Mouse (Mus musculus): ENCODE measurements around the gene Pten. TPM values are rescaled to one million over a fixed set of nuclear protein-coding genes. Genes with fewer than 3 reads are reported as not detected.

Gene Pten
- polyA plus RNA-seq (2014; fragmentation: Nextera tagmentation; extraction: Ambion mirVana) = 6.6 and 6.8 TPM in 2 replicates

DNA sequence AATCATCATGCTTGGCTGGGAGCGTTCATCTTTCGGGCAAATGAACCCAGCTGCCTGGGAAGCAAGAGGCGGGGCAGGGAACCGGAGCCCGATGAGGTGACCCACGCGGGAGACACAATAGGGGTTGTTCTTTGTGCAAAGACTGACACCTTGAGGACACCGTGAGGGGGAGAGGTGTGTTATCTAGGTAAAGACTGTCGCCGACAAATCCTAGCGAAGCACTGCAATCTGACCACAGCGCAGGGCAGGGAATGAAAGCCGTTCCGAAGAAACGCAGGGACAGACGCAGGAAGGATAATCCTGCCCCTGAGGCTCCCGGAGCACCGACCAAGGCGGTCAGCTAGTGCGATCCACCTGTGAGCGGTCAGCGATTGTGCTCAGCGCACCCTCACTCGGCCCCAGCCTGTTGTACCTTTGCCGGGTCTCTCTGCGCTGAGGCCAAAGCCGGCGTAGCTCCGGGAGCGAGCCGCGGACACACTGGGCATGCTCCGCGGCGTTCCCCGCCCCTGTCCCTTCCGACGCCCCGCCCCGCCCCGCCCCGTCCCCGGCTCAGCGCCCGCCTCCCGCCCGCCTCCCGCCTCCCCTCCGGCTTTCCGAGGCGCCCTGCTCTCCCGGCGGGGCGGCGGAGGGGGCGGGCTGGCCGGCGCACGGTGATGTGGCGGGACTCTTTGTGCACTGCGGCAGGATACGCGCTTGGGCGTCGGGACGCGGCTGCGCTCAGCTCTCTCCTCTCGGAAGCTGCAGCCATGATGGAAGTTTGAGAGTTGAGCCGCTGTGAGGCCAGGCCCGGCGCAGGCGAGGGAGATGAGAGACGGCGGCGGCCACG lies at the start of gene Pten:
TSS of gene Pten (plus strand) at position 598 of the 826 bp plus-strand sequence.
- Histone ChIP-seq H3K9ac (ENCODE audit: low read depth, low read length) (peak within 1 kb of the TSS; percentile 97), H3K36me3 (ENCODE audit: control insufficient read depth, insufficient read depth, low read length) (no peaks in the 10 kb centered on the region), H3K4me3 (ENCODE audit: low read depth, low read length) (peak within 1 kb of the TSS; percentile 97), H3K27ac (ENCODE audit: low read depth, low read length) (peak within 1 kb of the TSS; percentile 98), H3K4me2 (peak within 1 kb of the TSS; percentile 95), H3K4me1 (replicated peaks; ENCODE audit: control insufficient read depth, insufficient read depth, low read length) (peaks cover 20% of the 10 kb centered on the region), H3K9me3 (ENCODE audit: control insufficient read depth, low read length) (no peaks in the 10 kb centered on the region), H3K27me3 (replicated peaks; ENCODE audit: control insufficient read depth, insufficient read depth, low read length) (no peaks in the 10 kb centered on the region)
- DNase-seq (ENCODE audit: low spot score) (peak; percentile 97), ATAC-seq (replicated peaks; ENCODE audit: low FRiP score) (peak; percentile 84)
- WGBS = under 1% methylated on average over 66 of the region's 77 CpGs

DNA sequence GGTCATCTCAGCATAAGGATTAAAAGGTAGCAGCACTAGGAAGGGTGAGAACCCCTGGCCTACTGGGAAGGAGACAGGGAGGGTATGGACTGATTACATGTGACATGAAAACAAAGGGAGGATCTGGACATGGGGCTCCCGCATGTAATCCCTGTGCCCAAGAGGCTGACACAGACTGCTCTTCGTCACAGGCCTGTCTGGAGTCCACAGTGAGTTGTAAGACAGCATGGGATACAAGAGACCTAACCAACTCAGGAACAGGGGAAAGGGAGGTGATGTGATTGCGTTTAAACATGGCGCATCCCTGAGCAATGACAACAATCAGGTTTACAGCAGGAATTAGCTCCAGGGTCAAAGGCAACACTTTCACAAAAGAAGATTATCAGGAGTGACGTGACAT lies 48.3 kb upstream of the Pten start:
- H3K9me3 ChIP-seq (ENCODE audit: control insufficient read depth, low read length) = no peaks in the 10 kb centered on the region
- ATAC-seq (replicated peaks; ENCODE audit: low FRiP score) = no peak

DNA sequence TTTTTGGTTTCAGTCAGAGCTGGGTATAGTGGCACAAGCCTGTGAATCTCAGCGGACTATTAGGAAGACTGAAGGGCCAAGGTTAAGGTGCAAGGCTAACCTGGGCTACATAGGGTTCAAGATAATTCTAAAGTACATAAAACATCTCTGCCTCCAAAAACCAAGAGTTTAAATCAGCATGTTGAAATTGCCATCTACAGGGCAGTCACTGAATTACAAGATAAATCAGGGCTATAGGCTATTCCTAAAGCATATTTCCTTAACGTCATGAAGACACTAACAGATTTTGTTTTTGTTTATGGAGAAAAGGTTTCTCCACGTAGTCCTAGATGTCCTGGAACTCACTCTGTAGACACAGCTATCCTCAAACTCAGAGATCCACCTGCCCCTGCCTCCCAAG lies 47.0 kb upstream of the Pten start:
- WGBS = 65% methylated on average over 3 of the region's 3 CpGs
- H3K27me3 ChIP-seq (replicated peaks; ENCODE audit: control insufficient read depth, insufficient read depth, low read length) = no peaks in the 10 kb centered on the region
- no peak overlapping the region for H3K4me3 ChIP-seq (ENCODE audit: low read depth, low read length)
- H3K27ac ChIP-seq (ENCODE audit: low read depth, low read length) = no peak overlapping the region
- DNase-seq (ENCODE audit: low spot score) = no peak
- no peak overlapping the region for H3K9ac ChIP-seq (ENCODE audit: low read depth, low read length)
- H3K4me1 ChIP-seq (replicated peaks; ENCODE audit: control insufficient read depth, insufficient read depth, low read length) = peaks cover 14% of the 10 kb centered on the region
- ATAC-seq (replicated peaks; ENCODE audit: low FRiP score) = no peak
- no peak overlapping the region; the same call in 1 of the 2 replicates for H3K4me2 ChIP-seq
- H3K9me3 ChIP-seq (ENCODE audit: control insufficient read depth, low read length) = no peaks in the 10 kb centered on the region
- H3K36me3 ChIP-seq (ENCODE audit: control insufficient read depth, insufficient read depth, low read length) = peaks cover 4% of the 10 kb centered on the region; the same call in 1 of the 2 replicates

More for the DNA sequence above, 48.3 kb upstream of the Pten start:
- Histone ChIP-seq H3K4me2 (no peak overlapping the region), H3K4me1 (replicated peaks; ENCODE audit: control insufficient read depth, insufficient read depth, low read length) (peaks cover 12% of the 10 kb centered on the region), H3K4me3 (ENCODE audit: low read depth, low read length) (no peak overlapping the region), H3K36me3 (ENCODE audit: control insufficient read depth, insufficient read depth, low read length) (peaks cover 12% of the 10 kb centered on the region), H3K9ac (ENCODE audit: low read depth, low read length) (no peak overlapping the region), H3K27me3 (replicated peaks; ENCODE audit: control insufficient read depth, insufficient read depth, low read length) (no peaks in the 10 kb centered on the region), H3K27ac (ENCODE audit: low read depth, low read length) (no peak overlapping the region)
- WGBS = 90% methylated on average over 5 of the region's 5 CpGs
- DNase-seq (ENCODE audit: low spot score) = no peak

DNA sequence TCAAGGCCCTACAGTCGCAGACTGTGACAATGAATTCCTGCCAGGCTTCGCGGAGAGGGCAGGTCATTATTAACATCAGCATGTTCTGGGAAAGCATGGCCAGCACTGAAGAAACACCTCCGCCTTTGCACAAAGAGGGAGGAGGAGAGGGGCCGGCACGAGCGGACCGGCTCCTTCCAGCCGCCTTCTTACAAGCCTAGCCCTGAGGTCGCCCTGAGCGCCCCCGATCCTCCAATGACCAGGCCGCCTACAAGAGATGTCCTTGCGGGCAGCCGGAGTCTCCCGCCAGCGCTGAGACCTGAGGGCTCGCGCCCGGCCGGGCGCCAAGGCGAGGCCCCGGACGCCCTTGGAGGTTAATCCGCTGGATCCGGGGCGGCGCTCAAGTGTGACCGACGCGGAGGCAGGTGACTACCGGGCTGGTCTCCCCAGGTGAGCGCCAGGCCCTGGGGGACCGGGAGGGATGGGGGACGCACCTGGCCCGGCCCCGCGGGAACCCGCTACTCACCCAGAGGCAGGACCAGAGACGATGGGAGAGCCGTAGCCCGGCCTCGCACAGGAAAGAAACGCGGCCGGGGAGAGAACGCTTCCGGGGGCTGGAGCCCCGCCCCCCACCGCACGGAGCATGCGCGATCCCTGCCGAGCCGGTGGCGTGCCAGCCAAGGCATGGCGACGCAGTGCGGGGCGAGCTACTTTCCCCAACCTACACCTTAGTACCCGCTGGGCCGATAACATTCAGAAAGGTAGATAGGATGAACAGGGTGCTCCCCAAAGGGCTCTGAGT lies 45.3 kb upstream of the Pten start:
- H3K36me3 ChIP-seq (ENCODE audit: control insufficient read depth, insufficient read depth, low read length) = no peaks in the 10 kb centered on the region
- peaks cover 14% of the 10 kb centered on the region for H3K4me1 ChIP-seq (replicated peaks; ENCODE audit: control insufficient read depth, insufficient read depth, low read length)
- peak overlapping the region; percentile 86 for H3K9ac ChIP-seq (ENCODE audit: low read depth, low read length)
- H3K27me3 ChIP-seq (replicated peaks; ENCODE audit: control insufficient read depth, insufficient read depth, low read length) = no peaks in the 10 kb centered on the region
- WGBS = under 1% methylated on average over 62 of the region's 63 CpGs
- ATAC-seq (replicated peaks; ENCODE audit: low FRiP score) (peak; percentile 95), DNase-seq (ENCODE audit: low spot score) (peak; percentile 95)
- H3K4me3 ChIP-seq (ENCODE audit: low read depth, low read length) = peak overlapping the region; percentile 93
- peak overlapping the region; percentile 86 for H3K27ac ChIP-seq (ENCODE audit: low read depth, low read length)
- peak overlapping the region; percentile 91 for H3K4me2 ChIP-seq
- H3K9me3 ChIP-seq (ENCODE audit: control insufficient read depth, low read length) = no peaks in the 10 kb centered on the region

DNA sequence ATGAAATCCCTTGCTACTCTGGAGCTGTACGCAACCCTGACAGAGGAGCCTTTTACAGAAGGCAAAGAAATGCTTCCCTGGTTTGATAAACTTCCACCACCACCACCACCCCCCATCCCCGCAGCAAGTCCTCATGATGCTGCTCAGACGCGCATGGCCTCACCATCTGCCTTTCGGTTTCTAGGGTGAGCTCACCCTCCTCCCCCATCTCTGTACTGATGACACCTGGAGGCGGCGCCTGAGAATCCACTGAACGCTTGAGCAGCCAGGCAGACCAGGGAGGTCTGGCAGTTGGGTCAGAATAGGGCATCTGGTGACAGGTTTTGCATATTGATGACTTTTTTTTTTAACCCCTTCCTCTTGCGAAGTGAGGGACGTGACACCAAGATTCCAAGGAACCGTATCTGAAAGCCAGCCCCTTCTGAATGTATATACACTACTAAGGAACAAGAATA lies 44.7 kb upstream of the Pten start:
- H3K4me2 ChIP-seq = peak overlapping the region; percentile 91
- peak overlapping the region; percentile 93 for H3K4me3 ChIP-seq (ENCODE audit: low read depth, low read length)
- H3K4me1 ChIP-seq (replicated peaks; ENCODE audit: control insufficient read depth, insufficient read depth, low read length) = peaks cover 14% of the 10 kb centered on the region
- ATAC-seq (replicated peaks; ENCODE audit: low FRiP score) (peak; percentile 83), DNase-seq (ENCODE audit: low spot score) (no peak)
- no peaks in the 10 kb centered on the region for H3K27me3 ChIP-seq (replicated peaks; ENCODE audit: control insufficient read depth, insufficient read depth, low read length)
- H3K27ac ChIP-seq (ENCODE audit: low read depth, low read length) = peak overlapping the region; percentile 86
- H3K36me3 ChIP-seq (ENCODE audit: control insufficient read depth, insufficient read depth, low read length) = no peaks in the 10 kb centered on the region
- WGBS = 2% methylated on average over 11 of the region's 11 CpGs
- no peaks in the 10 kb centered on the region for H3K9me3 ChIP-seq (ENCODE audit: control insufficient read depth, low read length)
- peak overlapping the region; percentile 86 for H3K9ac ChIP-seq (ENCODE audit: low read depth, low read length)

DNA sequence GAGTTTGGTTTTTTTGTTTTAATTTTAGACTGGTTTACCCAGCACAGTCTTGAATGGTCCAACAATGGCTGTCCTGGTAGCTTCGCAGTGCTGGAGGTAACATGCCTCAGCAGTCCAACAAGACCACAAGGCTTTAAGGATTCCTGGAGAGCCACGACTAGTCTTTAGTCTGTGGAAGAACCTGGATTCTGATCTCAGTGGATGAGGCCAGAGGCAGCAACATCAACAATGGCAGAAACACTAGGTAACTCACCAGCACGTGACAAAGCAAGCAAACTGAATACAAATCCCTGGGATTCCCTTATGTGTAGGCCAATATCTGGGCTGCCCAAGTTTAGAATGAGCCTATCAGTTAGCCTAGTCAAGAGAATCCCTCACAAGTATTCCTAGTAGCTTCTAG lies 43.8 kb upstream of the Pten start:
- 82% methylated on average over 3 of the region's 3 CpGs for WGBS
- Histone ChIP-seq H3K36me3 (ENCODE audit: control insufficient read depth, insufficient read depth, low read length) (no peaks in the 10 kb centered on the region), H3K4me1 (replicated peaks; ENCODE audit: control insufficient read depth, insufficient read depth, low read length) (peaks cover 14% of the 10 kb centered on the region), H3K4me2 (no peak overlapping the region), H3K27ac (ENCODE audit: low read depth, low read length) (no peak overlapping the region), H3K4me3 (ENCODE audit: low read depth, low read length) (no peak overlapping the region), H3K9ac (ENCODE audit: low read depth, low read length) (no peak overlapping the region), H3K9me3 (ENCODE audit: control insufficient read depth, low read length) (no peaks in the 10 kb centered on the region), H3K27me3 (replicated peaks; ENCODE audit: control insufficient read depth, insufficient read depth, low read length) (no peaks in the 10 kb centered on the region)
- no peak for ATAC-seq (replicated peaks; ENCODE audit: low FRiP score)
- no peak for DNase-seq (ENCODE audit: low spot score)

DNA sequence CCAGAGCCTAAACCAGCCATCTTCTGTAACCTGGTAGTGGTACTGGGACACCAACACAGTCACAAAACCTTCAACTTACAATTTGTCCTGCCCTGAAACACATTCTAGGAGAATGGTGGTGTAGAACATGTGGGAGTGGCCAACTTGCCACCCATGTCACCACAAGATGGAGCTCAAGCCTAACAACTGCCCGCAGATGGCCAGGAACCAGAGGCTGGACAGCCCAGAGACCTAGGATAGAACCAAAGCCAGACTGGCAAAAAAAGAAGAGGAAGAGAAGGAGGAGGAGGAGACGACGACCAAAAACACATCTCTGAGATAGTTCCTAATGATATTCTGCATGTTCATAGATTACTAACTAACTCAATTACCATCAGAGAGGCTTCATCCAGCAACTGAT lies 42.1 kb upstream of the Pten start:
- no peak overlapping the region for H3K4me3 ChIP-seq (ENCODE audit: low read depth, low read length)
- no peak for ATAC-seq (replicated peaks; ENCODE audit: low FRiP score)
- H3K4me1 ChIP-seq (replicated peaks; ENCODE audit: control insufficient read depth, insufficient read depth, low read length) = peaks cover 14% of the 10 kb centered on the region

DNA sequence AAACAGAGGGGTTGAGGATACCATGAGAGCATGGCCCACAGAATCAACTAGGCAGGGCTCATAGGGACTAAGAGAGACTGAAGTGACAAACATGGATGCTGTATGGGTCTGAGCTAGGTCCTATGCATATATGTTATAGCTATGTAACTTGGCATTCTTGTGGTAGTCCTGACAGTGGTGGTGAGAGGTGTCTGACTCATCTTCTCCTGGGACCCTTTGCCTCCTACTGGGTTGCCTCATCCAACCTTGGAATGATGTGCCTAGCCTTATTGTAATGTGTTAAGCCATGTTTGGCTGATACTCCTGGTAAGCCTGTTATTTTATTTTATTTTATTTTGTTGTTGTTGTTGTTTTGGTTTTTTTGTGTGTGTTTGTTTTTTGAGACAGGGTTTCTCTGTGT lies 41.6 kb upstream of the Pten start:
- H3K4me2 ChIP-seq = no peak overlapping the region
- no peak for ATAC-seq (replicated peaks; ENCODE audit: low FRiP score)
- H3K9ac ChIP-seq (ENCODE audit: low read depth, low read length) = no peak overlapping the region
- H3K27ac ChIP-seq (ENCODE audit: low read depth, low read length) = no peak overlapping the region
- no peaks in the 10 kb centered on the region for H3K9me3 ChIP-seq (ENCODE audit: control insufficient read depth, low read length)
- H3K27me3 ChIP-seq (replicated peaks; ENCODE audit: control insufficient read depth, insufficient read depth, low read length) = no peaks in the 10 kb centered on the region
- H3K4me3 ChIP-seq (ENCODE audit: low read depth, low read length) = no peak overlapping the region
- DNase-seq (ENCODE audit: low spot score) = no peak
- H3K36me3 ChIP-seq (ENCODE audit: control insufficient read depth, insufficient read depth, low read length) = no peaks in the 10 kb centered on the region
- peaks cover 12% of the 10 kb centered on the region for H3K4me1 ChIP-seq (replicated peaks; ENCODE audit: control insufficient read depth, insufficient read depth, low read length)

More for the DNA sequence above, 42.1 kb upstream of the Pten start:
- DNase-seq (ENCODE audit: low spot score) = no peak
- H3K9me3 ChIP-seq (ENCODE audit: control insufficient read depth, low read length) = no peaks in the 10 kb centered on the region
- no peak overlapping the region for H3K4me2 ChIP-seq
- no peak overlapping the region for H3K9ac ChIP-seq (ENCODE audit: low read depth, low read length)
- WGBS = 4% methylated on average over 3 of the region's 3 CpGs
- H3K27me3 ChIP-seq (replicated peaks; ENCODE audit: control insufficient read depth, insufficient read depth, low read length) = no peaks in the 10 kb centered on the region
- no peaks in the 10 kb centered on the region for H3K36me3 ChIP-seq (ENCODE audit: control insufficient read depth, insufficient read depth, low read length)
- H3K27ac ChIP-seq (ENCODE audit: low read depth, low read length) = no peak overlapping the region
